Mouse (Mus musculus) T-helper 17 cell (primary cell): ENCODE measurements at regions not wholly inside any gene's neighbourhood (a gene's known extent, or its start where the extent isn't known, plus 50 kb on each side); places are given as distances from the start of the nearest gene placed in this dataset.

ENCODE experiments used
- in situ Hi-C, 2 experiments: fragments of 300-600 bp; cut with MboI, MseI; formaldehyde crosslinking; loops; 1 replicate in 1 of 2; 2 replicates in 1 of 2; pipeline ENCODE4 v1.15.1; 2025; ENCODE audit warnings: high pct_unique_total_duplicates in 2 of 2

DNA sequence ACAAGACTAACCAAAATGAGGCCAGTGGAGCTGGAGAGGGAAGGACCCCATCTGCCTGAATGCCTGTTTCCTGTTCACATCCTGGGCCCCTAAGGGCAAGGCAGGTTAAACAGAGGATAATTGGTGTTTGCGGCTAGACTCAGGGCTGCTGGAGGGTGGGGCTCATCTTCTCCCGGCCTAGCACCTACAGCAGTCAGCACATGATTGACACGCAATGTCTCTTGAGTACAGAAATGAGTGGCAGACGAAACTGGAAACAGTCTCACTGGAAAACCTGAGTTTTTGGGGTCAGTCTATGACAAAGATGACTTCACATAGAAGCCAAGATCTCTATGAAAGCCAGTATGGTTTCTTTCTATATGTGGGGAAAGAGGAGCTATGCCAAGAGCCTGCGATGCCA, 278.0 kb downstream of the Rngtt start:
- in situ Hi-C loops = loop anchor here (5.0 to 25.0 kb wide), 2 partner anchors 341 to 1026 kb away; no protein-coding TSS in a partner anchor

DNA sequence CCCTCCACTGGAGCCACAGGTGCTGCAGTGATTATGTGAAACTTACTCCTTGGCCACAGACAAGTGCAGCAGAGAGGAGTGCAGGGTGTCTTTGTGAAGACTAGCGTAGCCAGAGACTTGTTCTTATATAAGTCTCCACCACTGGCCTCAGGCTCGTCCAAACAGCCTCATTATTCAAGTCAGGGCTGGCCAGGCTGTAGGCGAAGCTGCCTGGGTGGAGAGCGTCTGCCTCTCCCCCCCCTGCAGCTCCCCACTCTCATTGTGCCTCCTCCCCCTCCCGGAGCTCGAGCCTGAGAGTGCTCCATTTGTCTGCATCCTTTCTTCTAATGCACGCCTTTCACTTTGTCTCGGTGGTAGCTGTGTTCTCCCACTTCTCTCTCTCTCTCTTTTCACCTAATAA, 279.1 kb downstream of the Rngtt start:
- in situ Hi-C loops = loop anchor here (5.0 to 25.0 kb wide), 2 partner anchors 342 to 1027 kb away; no protein-coding TSS in a partner anchor

DNA sequence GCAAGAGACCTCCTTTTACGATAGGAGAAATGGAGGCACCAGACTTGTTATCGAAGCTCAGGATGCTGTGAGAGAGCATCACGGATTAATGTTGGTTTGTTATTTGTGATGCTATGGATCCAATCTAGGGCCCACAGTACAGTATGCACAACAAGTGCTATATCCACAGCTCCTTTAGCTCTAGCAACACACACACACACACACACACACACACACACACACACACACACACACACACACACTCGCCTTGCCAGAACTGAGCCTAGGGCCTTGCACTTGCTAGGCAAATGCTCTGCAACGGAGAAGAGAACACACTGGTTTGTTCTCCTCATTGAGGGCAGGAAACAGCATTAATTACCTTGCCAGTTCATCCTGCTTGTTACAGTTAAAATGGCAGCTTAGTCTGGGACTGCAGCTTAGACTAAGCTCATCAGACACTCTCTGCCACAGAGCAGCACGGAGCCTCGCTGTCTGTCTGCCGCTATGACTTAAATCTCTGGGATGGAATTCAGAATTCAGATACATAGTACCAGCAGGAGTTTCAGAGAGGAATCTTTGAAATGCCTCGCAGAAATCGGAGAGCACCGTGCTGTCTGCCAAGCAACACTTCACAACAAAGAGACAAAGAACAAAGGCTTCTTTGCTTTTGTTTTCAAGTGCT, 285.0 kb downstream of the Rngtt start:
- in situ Hi-C loops = loop anchor here in 1 of 2 experiments (25.0 kb wide), 1 partner anchor 1033 kb away; no protein-coding TSS in a partner anchor

DNA sequence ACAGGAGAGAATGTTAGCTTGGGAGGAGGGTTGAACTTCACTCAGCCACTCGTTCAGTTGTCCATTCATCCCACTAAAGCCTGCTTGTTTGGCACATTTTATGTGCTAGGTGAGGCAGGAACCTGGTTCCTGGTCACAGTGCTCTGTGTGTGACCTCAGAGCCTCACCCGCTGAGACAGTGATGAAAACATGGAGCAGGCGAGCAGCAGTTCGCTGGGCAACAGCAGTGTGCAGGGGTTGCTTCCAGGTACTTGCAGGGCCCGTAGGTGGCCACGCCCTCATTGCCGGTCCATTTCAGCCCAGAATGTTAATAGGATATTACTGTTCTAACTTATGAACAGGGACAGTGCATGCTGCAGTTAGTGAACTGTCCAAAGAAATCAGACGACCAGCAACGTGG, 285.7 kb downstream of the Rngtt start:
- in situ Hi-C loops = loop anchor here in 1 of 2 experiments (25.0 kb wide), 1 partner anchor 1033 kb away; no protein-coding TSS in a partner anchor

DNA sequence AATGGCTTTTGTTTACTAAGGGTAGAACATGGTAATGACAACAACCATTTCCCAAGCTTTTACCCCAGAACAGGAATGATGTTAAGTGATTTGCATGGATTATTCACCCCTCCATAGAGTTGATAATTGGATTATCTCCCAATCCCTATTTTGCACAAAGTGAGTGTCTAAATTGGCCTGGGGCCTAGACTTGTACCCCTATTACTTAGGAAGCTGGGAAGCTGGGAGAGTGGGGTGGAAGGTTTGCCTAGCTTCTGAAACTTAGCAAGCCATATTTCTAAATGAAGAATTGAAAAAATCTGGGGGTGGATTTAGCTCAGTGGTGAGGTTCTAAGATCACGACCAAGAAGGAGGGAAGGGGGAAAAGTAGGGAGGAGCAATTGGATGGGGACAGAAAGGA, 289.9 kb downstream of the Rngtt start:
- in situ Hi-C loops = loop anchor here in 1 of 2 experiments (25.0 kb wide), 1 partner anchor 1038 kb away; no protein-coding TSS in a partner anchor

DNA sequence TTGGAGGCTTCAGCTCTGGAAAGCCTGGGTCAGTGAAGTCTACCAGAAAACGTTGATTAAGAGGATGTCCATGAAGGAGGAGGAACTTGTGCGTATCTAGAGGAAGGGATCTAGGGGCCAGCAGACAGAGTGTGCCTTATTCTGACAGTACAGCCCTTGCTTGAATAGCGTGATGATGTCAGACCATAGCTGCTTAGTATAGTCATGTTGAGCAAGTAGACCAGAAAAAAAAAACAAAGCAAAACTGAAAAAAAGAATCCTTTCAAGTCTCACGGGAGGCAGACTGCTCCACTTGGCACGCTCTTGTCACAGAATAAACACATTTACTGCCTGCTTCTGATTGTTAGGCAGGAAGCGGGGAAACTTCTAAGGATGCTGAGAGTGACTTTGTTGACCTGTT, 290.7 kb downstream of the Rngtt start:
- in situ Hi-C loops = no loop called here

DNA sequence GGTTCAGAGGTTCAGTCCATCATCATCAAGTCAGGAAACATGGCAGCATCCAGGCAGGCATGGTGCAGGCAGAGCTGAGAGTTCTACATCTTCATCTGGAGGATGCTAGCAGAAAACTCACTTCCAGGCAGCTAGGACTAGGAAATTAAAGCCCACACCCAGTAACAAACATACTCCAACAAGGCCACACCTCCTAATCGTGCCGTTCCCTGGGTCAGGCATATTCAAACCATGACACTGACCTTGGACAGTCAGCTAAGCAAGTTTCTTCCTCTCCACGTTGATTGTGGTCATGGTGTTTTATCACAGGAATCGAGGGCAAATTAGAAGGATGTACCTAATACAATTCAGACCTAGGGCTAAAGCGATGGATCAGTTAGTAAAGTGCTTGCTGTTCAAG, 294.5 kb downstream of the Rngtt start:
- in situ Hi-C loops = no loop called here

DNA sequence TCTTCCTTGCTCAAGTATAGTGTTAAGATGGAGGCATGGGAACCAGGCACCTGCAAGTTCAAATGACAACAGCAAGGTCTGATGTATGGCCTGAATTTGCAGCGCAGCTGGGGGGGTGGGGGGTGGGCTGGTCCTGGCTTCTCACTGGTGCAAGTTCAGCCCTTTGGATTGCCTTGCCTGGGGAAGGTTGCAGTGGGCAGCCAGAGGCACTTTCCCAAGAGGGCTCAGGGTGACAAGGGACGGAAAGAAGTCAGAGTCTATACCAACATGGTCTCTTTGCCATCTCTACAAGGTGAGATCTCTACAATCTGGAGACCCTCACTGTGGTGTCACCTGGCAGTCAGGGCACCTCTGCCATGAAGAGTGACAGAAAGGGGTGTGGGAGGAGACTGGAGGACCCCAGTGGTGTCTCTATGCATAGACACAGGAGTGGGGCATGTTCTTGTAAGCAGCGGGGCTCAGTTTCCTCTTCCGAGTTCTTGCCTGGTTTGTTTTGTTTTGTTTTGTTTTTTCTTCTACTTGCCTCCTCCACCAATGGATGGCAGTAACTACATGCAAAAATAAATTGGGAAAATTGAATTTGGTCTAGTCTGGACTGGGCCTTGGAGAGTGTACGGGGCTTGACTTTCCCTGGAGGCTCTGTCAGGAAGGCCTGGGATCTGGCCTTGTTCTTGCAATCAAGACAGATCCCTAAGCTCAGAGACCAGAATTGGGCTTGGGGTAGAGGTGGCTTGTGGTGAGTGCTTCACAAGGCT, 284.4 kb upstream of the Cnr1 start:
- in situ Hi-C loops = no loop called here

DNA sequence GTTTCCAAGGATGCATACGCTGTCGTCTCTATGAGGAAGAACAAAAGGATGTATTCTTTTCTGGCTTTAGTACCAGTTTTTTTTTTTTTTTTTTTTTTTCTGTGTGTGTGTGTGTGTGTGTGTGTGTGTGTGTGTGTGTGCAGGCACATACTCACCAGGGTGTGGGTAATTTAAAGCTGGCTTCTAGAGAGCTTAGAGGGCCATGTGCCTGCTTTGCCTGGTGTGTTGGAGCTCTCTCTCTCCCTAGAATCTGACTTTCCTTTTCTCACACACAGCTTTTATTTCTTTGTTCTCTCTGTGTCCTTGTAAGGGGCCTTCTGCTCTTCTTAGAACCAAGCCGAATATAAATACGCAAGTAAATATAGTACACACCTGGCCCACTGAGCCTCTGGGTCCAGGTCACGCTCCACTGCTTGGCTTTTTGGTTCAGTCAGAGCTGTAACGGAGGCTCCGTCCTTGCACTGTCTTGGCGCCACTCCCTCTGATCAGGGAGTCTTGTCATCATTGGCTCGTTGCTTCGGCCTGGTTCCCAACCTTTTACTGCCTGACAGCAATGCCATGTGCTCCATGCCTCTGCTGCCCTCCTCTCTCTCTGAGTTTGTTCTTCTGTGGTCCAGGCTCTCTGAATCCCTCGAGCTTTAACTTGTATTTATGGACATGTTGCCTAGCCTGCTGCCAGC, 283.7 kb upstream of the Cnr1 start:
- in situ Hi-C loops = no loop called here

DNA sequence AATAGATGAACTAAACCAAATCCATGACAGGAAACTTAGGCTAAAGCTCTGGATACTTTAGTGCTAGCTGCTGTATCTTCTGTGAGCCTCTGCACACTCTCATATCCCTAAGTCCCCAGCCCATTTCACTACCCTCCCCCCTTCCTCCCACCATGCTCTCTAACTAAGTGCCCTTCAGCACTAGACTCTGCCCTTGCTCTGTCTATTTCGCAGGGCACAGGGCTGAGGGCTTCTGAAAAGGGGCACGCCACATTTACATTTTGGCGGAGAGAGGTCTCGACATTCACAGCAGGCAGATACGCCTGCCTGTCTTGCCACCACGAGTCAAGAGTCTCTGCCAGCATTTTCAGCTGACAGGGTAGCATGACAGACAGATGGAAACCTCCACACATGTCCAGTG, 282.5 kb upstream of the Cnr1 start:
- in situ Hi-C loops = no loop called here

DNA sequence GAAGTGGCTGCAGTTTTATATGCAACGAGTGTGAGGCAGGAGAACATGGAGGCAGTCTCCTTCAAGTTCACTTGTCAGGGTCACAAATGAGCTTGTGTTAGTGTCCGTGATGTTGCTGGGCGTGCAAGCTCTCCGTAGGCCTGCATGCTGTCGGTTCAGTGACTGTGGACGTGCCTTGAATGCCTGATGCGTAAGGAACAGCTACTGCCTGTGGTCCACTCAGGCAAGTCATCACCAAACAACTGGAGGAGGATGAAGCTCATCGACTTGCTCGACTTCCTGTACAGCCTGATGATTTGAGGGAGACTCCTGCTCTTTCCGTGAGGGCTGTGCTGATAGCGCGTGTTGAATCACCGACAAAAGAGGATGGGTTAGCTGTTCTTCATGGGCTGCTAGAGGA, 281.9 kb upstream of the Cnr1 start:
- in situ Hi-C loops = no loop called here

DNA sequence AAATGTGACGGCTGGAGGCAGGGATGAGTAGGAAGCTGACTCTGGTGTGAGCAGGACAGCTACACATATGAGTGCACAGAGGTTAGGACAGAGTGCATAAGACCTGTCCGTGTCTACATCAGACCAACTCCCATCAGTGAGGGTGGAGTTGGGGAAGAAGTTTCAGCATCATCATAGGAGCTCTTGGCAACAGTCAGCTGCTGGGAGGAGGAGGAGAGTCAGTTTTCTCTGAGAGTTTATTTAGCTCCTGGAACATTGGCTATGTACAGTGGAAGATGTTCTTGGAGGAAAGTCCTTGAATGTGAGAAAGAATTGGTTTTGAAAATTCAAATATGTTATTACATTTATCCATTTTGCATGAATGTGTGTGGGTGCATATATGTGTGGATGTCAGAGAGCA, 279.2 kb upstream of the Cnr1 start:
- in situ Hi-C loops = no loop called here

DNA sequence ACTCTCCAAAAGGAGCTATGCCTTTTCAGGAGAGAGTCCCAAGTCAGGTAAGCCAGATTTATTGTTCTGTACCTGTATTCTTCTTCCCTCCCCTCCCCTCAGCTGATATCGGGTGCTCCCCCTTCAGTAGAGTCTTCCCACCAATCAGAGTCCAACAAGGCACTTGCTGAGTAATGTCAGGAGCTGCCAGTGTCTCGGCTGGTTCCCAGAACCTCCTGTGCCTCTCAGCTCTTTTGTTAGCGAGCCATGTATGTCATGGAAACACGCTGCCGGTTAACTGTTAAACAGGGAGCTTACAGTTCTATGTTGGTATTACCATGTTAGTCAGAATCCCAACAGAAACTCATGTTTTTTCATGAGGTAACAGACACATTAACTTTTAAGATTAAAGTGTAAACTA, 273.1 kb upstream of the Cnr1 start:
- in situ Hi-C loops = no loop called here

DNA sequence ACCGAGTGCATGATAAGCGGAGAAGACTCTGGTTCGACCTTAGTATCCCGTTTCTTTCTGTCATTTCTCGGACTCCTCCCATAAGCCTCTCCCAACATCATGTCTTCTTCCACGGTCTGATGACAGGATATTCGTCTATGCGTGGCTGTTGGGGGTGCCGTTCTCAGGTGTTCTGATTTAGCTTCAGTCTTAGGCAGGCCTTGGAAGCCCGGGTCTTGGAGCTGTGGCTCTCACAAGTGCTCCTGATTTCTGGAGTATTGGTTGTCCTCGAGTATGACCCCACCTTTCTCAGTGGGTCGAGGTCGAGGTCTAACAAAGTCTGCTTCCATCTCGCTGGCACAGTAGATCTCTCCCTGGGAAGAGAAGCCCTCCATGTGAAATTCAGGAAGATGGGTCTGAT, 264.6 kb upstream of the Cnr1 start:
- in situ Hi-C loops = no loop called here

DNA sequence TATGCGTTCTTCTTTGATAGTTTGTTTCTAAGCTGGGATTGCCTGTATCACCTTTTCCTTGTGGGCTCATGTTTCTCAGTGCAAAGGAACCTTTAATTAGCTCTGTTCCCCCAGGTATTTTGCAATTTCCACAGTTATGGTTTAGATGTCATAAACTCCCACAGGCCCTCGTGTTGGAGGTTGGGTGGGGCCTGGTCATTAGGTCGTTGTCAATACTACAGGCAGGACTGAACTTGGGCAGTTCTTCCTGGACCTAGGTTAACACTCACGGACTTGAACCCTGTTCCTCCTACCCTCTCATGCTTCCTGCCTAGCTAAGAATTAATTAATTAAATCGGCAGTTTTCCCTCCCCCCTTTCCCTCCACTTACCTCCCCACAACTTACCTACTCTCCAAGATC, 263.8 kb upstream of the Cnr1 start:
- in situ Hi-C loops = no loop called here

DNA sequence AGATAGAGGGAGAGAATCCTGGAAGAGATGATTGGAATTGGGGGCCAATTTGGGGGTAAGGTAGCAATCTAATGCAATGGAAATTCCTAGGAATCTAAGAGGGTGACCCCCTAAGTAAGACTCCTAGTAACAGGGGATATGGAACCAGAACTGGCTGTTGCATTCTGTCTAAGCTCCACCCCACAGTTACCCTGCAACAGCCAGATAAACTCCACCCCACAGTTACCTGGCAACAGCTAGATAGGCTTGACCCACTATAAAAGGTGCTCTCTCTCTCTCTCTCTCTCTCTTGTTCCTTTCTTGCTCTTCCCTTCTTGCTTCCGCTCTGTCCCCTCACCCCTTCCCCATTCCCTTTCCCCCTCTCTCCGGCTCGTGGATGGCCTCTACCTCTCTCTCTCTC, 262.5 kb upstream of the Cnr1 start:
- in situ Hi-C loops = no loop called here

DNA sequence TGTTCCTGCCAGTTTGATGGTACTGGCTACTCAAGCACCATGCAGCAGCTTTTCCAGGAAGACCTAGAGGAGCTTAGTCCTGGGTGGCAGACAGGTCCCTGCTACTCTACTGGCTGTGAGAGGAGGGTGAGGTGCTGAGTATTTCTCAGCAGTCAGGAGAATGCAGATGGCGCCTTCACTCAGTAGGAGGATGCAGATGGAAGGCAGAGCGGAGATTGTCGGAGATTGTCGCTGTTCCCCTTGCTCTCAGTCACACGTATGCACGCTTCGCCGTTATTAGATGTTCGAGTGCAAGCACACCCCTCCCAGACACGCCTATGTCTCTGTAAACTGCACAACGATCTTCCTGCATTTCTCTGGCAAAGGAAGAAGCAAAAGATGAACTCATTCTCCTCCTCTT, 261.4 kb upstream of the Cnr1 start:
- in situ Hi-C loops = no loop called here

DNA sequence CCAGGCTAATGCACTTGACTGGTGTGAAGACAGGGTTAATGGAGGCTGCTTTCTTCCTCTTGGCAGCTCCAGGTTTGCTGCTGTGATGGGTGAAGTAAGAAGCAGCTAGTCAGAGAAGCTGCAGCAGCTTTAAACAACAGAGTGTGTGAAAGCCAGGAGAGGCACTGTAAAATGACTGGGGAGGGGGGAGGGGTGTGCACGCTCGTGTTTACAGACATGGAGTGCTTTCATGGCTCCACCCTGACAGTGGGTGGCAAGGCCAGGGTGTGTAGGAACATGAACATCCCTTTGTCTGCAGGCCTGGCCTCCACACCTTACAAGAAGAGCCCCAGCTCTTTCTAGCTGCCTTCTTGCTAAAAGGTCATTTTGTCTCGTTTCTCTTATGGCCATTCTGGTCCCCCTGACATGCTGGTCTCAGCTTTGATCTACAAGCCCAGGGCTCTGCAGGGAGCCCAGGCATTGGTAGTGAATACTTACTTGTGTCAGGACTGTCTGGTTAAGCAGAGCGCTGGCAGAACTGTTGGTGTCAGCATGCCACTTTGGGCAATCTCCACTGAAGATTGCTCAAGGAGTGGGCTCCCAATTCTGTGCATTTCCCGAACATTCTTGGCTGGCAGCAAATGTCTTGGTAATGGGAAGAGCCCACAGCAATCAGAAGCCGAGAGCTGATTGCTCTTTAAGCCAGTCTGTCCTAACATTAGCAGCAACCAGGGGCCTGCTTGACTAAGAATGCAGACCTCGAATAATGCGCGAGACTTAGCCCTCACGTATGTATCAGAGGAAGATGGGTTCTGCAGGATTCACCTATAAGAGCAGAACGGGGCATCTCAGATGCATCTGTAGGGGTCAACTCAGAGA, 260.5 kb upstream of the Cnr1 start:
- in situ Hi-C loops = no loop called here

DNA sequence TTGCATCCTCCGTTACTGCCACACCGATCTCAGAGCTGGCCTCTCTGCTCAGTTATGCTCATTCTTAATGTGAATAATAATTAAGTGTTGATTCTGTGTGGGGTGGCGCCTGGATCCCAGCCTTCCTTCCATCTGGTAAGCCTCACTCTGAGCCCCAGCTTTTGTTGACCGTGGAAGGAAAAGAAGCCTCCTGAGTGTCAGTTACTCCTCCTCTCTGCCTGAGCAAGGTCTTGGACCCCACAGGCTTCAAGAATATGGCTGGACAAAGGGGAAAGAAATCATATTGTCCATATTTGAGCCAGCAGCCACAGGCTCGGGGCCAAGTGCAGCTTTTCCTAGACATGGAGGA, 259.9 kb upstream of the Cnr1 start:
- in situ Hi-C loops = no loop called here

DNA sequence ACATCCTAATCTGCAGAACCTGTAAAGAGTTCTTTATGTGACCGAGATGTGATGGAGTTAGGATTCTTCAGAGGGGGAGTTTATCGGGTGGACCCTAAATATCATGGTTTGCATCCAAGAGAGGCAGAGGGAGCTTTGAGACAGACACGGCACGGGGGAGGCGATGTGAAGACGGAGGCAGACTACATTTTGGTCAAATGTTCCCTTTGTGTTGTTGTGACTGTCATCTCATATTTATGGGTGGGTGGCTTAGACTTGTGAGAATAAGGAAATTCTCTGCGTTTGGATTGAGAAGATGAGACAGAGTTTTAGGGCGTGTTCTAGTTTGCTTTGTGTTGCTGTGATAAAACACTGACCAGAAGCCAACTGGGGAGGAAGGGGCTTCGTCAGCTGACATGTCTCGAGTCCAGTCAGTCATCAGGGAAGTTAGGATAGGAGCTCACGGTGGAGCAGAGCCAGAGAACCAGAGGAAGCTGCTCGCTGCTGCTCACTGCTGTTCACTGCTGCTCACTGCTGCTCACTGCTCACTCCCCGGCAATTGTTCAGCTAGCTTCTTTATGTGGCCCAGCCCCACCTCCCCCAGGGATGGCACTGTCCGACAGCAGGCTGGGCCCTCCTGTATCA, 259.0 kb upstream of the Cnr1 start:
- in situ Hi-C loops = no loop called here

DNA sequence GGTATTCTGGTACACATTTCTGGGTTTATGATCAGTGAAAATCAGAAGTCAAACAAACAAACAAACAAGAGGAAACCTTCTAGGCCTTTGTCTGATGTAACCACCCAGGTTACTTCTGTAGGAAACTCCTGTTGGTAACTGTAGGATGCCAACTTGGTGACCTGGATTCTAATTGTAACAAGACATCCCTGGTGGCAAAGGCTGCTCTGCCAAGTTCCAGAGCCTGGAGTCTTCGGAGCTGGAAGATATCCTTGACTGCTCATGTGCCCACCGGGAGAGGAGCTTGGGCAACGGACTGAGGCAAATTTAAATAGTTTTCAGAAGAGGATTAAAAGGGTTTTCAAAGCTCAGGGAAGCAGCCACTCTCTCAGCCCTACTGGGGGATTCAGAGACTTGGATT, 256.0 kb upstream of the Cnr1 start:
- in situ Hi-C loops = no loop called here
